Mouse (Mus musculus) WW6 (cell line): ENCODE data around the gene Smg7.

Experiments
- DNase-seq: peaks from one replicate; pipeline ENCODE4 v3.0.0-alpha.2; 2013; ENCODE audit warnings: low read depth, low spot score

Smg7 gene

GRCm38 (mm10) chr1:152807619-152808391 is 94.6 kb downstream of the Smg7 start:
- DNase-seq: no peak

GRCm38 (mm10) chr1:152804907-152805306 is 97.5 kb downstream of the Smg7 start:
- DNase-seq: no peak

- no peak for DNase-seq
Observed at GRCm38 (mm10) chr1:152800633-152801176, 101.7 kb downstream of the Smg7 start.

GRCm38 (mm10) chr1:152799897-152800296 is 102.5 kb downstream of the Smg7 start, which contains the start of gene Ncf2:
Gene Ncf2, plus strand, starts transcription at chr1:152800194.
- DNase-seq: no peak

GRCm38 (mm10) chr1:152798125-152798524 is 104.3 kb downstream of the Smg7 start:
- no peak for DNase-seq

- DNase-seq: no peak
Observed at GRCm38 (mm10) chr1:152796683-152797263, 105.7 kb downstream of the Smg7 start.

- DNase-seq: no peak
Observed at GRCm38 (mm10) chr1:152795688-152796255, 106.7 kb downstream of the Smg7 start.

- no peak for DNase-seq
Observed at GRCm38 (mm10) chr1:152793495-152794130, 108.8 kb downstream of the Smg7 start.

- no peak for DNase-seq
Observed at GRCm38 (mm10) chr1:152792736-152793494, 109.5 kb downstream of the Smg7 start.

GRCm38 (mm10) chr1:152791269-152791668 is 111.2 kb downstream of the Smg7 start:
- DNase-seq: no peak

GRCm38 (mm10) chr1:152790821-152791220 is 111.6 kb downstream of the Smg7 start:
- DNase-seq: no peak

GRCm38 (mm10) chr1:152790254-152790653 is 112.2 kb downstream of the Smg7 start:
- peak; percentile 68 for DNase-seq

GRCm38 (mm10) chr1:152788121-152788660 is 114.3 kb downstream of the Smg7 start:
- DNase-seq: no peak
